In genomic region chrX:101254740-101255139, GRCm38 (mm10) we compare ENCODE assay signal across 9 mouse cellular contexts. TPM values are rescaled to one million over a fixed set of nuclear protein-coding genes. Genes with fewer than 3 reads are reported as not detected.
A peak's percentile ranks its signal among the peaks of the same experiment; 100 is the strongest.
DNase-seq lines count a peak whose midpoint lies in the region; ATAC-seq and TF ChIP-seq lines count a peak whose summit lies in the region.
"Had no signal": no experiment of that assay in that cellular context is flagged by ENCODE, and none has a peak within 500 bp of the region (broad histone marks: within the 10 kb centered on the region; RNA-seq: fewer than 3 reads in every experiment).

No protein-coding gene starts in this region.

- H3K9me3 ChIP-seq in heart, embryonic 12.5 days (replicated peaks) = no peaks in the 10 kb centered on the region
- no peaks in the 10 kb centered on the region for H3K9me3 ChIP-seq in forebrain, embryonic 14.5 days (replicated peaks; ENCODE audit: control insufficient read depth, low read length)
- no peaks in the 10 kb centered on the region for H3K9me3 ChIP-seq in limb, embryonic 12.5 days
- H3K9me3 ChIP-seq in neural tube, embryonic 11.5 days (ENCODE audit: control insufficient read depth, low read length) = no peaks in the 10 kb centered on the region

- peak; percentile 29 for ATAC-seq in heart, embryonic 12.5 days (ENCODE audit: insufficient number of reproducible peaks, low FRiP score)
- peak; percentile 23 for ATAC-seq in Patski
- no peak; the same call in 1 of the 2 replicates for ATAC-seq in forebrain, embryonic 14.5 days
- ATAC-seq in limb, embryonic 12.5 days (ENCODE audit: insufficient number of reproducible peaks, insufficient read depth, low FRiP score, low TSS enrichment, low read depth) = peak; percentile 22; the same call in 1 of the 2 replicates
- ATAC-seq in neural tube, embryonic 11.5 days (ENCODE audit: insufficient read depth, low FRiP score, low TSS enrichment) = peak; percentile 10; the same call in 1 of the 2 replicates

- peak overlapping the region; percentile 73 for H3K27ac ChIP-seq in heart, embryonic 12.5 days (ENCODE audit: poor library complexity, severe bottlenecking)
- H3K27ac ChIP-seq in forebrain, embryonic 14.5 days (ENCODE audit: low read depth, low read length) = no peak overlapping the region
- peak overlapping the region; percentile 82 for H3K27ac ChIP-seq in limb, embryonic 12.5 days
- no peak overlapping the region for H3K27ac ChIP-seq in neural tube, embryonic 11.5 days (ENCODE audit: low read depth, low read length)

- H3K27me3 ChIP-seq in heart, embryonic 12.5 days (replicated peaks) = 0 out of 2 replicates have a peak, but pooled peaks cover 5% of the 10 kb centered on the region
- peaks cover 16% of the 10 kb centered on the region for H3K27me3 ChIP-seq in Patski
- no peaks in the 10 kb centered on the region for H3K27me3 ChIP-seq in forebrain, embryonic 14.5 days (replicated peaks; ENCODE audit: control insufficient read depth, insufficient read depth, low read length)
- peaks cover 13% of the 10 kb centered on the region; the same call in 1 of the 2 replicates for H3K27me3 ChIP-seq in limb, embryonic 12.5 days
- H3K27me3 ChIP-seq in neural tube, embryonic 11.5 days (ENCODE audit: control insufficient read depth, insufficient read depth, low read length) = 0 out of 2 replicates have a peak, but pooled peaks cover 2% of the 10 kb centered on the region

- H3K36me3 ChIP-seq in heart, embryonic 12.5 days = peaks cover 12% of the 10 kb centered on the region
- H3K36me3 ChIP-seq in forebrain, embryonic 14.5 days (ENCODE audit: control insufficient read depth, insufficient read depth, low read length) = no peaks in the 10 kb centered on the region
- H3K36me3 ChIP-seq in limb, embryonic 12.5 days = peaks cover 10% of the 10 kb centered on the region; the same call in 1 of the 2 replicates
- H3K36me3 ChIP-seq in neural tube, embryonic 11.5 days (ENCODE audit: control insufficient read depth, insufficient read depth, low read length) = no peaks in the 10 kb centered on the region

- H3K4me3 ChIP-seq in heart, embryonic 12.5 days = peak overlapping the region; percentile 60
- H3K4me3 ChIP-seq in forebrain, embryonic 14.5 days (ENCODE audit: low read depth, low read length) = peak overlapping the region; percentile 46
- peak overlapping the region; percentile 61 for H3K4me3 ChIP-seq in limb, embryonic 12.5 days (replicated peaks)
- peak overlapping the region; percentile 49 for H3K4me3 ChIP-seq in neural tube, embryonic 11.5 days (ENCODE audit: low read depth, low read length)

- H3K9ac ChIP-seq in heart, embryonic 12.5 days = peak overlapping the region; percentile 73
- peak overlapping the region; percentile 56 for H3K9ac ChIP-seq in forebrain, embryonic 14.5 days (ENCODE audit: low read length)
- peak overlapping the region; percentile 74 for H3K9ac ChIP-seq in limb, embryonic 12.5 days (replicated peaks)
- H3K9ac ChIP-seq in neural tube, embryonic 11.5 days (ENCODE audit: low read length) = peak overlapping the region; percentile 49

- intact Hi-C loops in left cerebral cortex, postnatal 10 days (cut with DNase I) = no loop called here
- intact Hi-C loops in left cerebral cortex, postnatal 25 days (cut with DNase I) = loop anchor here (1.0 to 2.0 kb wide), 3 partner anchors 20 to 78 kb away; partner anchors contain the start of genes Med12 and Snx12

- in situ Hi-C loops in Patski (cut with MboI; ENCODE audit: low pct_unique_long_range_greater_than_20kb) = no loop called here

- H3K4me2 ChIP-seq in heart, embryonic 12.5 days = peak overlapping the region; percentile 77
- peak overlapping the region; percentile 74 for H3K4me2 ChIP-seq in forebrain, embryonic 14.5 days (ENCODE audit: low read length)
- peak overlapping the region; percentile 62 for H3K4me2 ChIP-seq in limb, embryonic 12.5 days
- peak overlapping the region; percentile 59 for H3K4me2 ChIP-seq in neural tube, embryonic 11.5 days (ENCODE audit: low read depth)

- TF ChIP-seq CTCF in Patski (IDR thresholded peaks at IDR 0.05) = no peak

- POLR2A ChIA-PET in Patski (lab: Charles Lee) = no interaction called here

- H3K4me1 ChIP-seq in heart, embryonic 12.5 days (replicated peaks) = 0 out of 2 replicates have a peak, but pooled peaks cover 3% of the 10 kb centered on the region
- H3K4me1 ChIP-seq in forebrain, embryonic 14.5 days (ENCODE audit: control insufficient read depth, insufficient read depth, low read length) = no peaks in the 10 kb centered on the region
- peaks cover 27% of the 10 kb centered on the region for H3K4me1 ChIP-seq in limb, embryonic 12.5 days (replicated peaks)
- no peaks in the 10 kb centered on the region for H3K4me1 ChIP-seq in neural tube, embryonic 11.5 days (ENCODE audit: control insufficient read depth, insufficient read depth, low read length)

- no peak for DNase-seq in heart, adult 9 months (ENCODE audit: low spot score in 2 of 2)
- DNase-seq in Patski (ENCODE audit: low read depth, low spot score) = no peak
- DNase-seq in forebrain, embryonic 14.5 days (ENCODE audit: low spot score) = peak; percentile 3
- DNase-seq in neural tube, embryonic 11.5 days (ENCODE audit: low spot score) = no peak
- DNase-seq in left cerebral cortex, postnatal 10 days (ENCODE audit: extremely low spot score in 1 of 2, low spot score in 2 of 2) = no peak
- DNase-seq in left cerebral cortex, postnatal 25 days (ENCODE audit: low spot score in 2 of 2) = no peak

- CTCF ChIA-PET in Patski (lab: Charles Lee) = no interaction called here

- 22% methylated on average over 26 of the region's 26 CpGs for WGBS in heart, embryonic 12.5 days
- whole genome bisulfite sequencing in forebrain, embryonic 14.5 days = 19% methylated on average over 26 of the region's 26 CpGs
- WGBS in limb, embryonic 12.5 days = 17% methylated on average over 26 of the region's 26 CpGs
- 26% methylated on average over 26 of the region's 26 CpGs for WGBS in neural tube, embryonic 11.5 days

RNA-seq across cellular contexts. Expression of gene Foxo4, which starts 0.4 kb away (rescaled TPM):
- 1.4 and 1.7 TPM in 2 replicates for polyA plus RNA-seq in heart, embryonic 12.5 days (2016; fragmentation: Nextera tagmentation; extraction: Ambion mirVana)
- polyA plus RNA-seq in Patski (2021) = 32.6 TPM
- polyA plus RNA-seq in forebrain, embryonic 14.5 days (2014; fragmentation: Nextera tagmentation; extraction: Ambion mirVana) = 1.0 and 1.2 TPM in 2 replicates
- 5.9 and 6.5 TPM in 2 replicates for polyA plus RNA-seq in limb, embryonic 12.5 days (2016; fragmentation: Nextera tagmentation; extraction: Ambion mirVana)
- polyA plus RNA-seq in neural tube, embryonic 11.5 days (2014; fragmentation: Nextera tagmentation; extraction: Ambion mirVana) = 2.7 and 2.9 TPM in 2 replicates
- total RNA-seq in left cerebral cortex, postnatal 10 days (2021) = 10 to 100 TPM in 1 of 2 experiments, 1 to 10 TPM in 1; 9.1 to 10.4 TPM
- 10 to 100 TPM; 15.4 to 18.1 TPM for total RNA-seq in left cerebral cortex, postnatal 25 days (2021)

RNA-seq across cellular contexts. Expression of gene Gm614, which starts 9.1 kb away (rescaled TPM):
- not detected in 2 replicates for polyA plus RNA-seq in heart, embryonic 12.5 days (2016; fragmentation: Nextera tagmentation; extraction: Ambion mirVana)
- not detected for polyA plus RNA-seq in Patski (2021)
- polyA plus RNA-seq in forebrain, embryonic 14.5 days (2014; fragmentation: Nextera tagmentation; extraction: Ambion mirVana) = not detected in 2 replicates
- polyA plus RNA-seq in limb, embryonic 12.5 days (2016; fragmentation: Nextera tagmentation; extraction: Ambion mirVana) = not detected in 2 replicates
- polyA plus RNA-seq in neural tube, embryonic 11.5 days (2014; fragmentation: Nextera tagmentation; extraction: Ambion mirVana) = not detected in 2 replicates
- not detected for total RNA-seq in left cerebral cortex, postnatal 10 days (2021)
- not detected for total RNA-seq in left cerebral cortex, postnatal 25 days (2021)

RNA-seq across cellular contexts. Expression of gene Il2rg, which starts 13.3 kb away (rescaled TPM):
- 10.7 and 11.8 TPM in 2 replicates for polyA plus RNA-seq in heart, embryonic 12.5 days (2016; fragmentation: Nextera tagmentation; extraction: Ambion mirVana)
- 0.13 TPM for polyA plus RNA-seq in Patski (2021)
- polyA plus RNA-seq in forebrain, embryonic 14.5 days (2014; fragmentation: Nextera tagmentation; extraction: Ambion mirVana) = 6.2 and 6.5 TPM in 2 replicates
- 3.9 and 4.2 TPM in 2 replicates for polyA plus RNA-seq in limb, embryonic 12.5 days (2016; fragmentation: Nextera tagmentation; extraction: Ambion mirVana)
- 4.2 and 4.4 TPM in 2 replicates for polyA plus RNA-seq in neural tube, embryonic 11.5 days (2014; fragmentation: Nextera tagmentation; extraction: Ambion mirVana)
- total RNA-seq in left cerebral cortex, postnatal 10 days (2021) = 1 to 10 TPM; 2.5 to 3.7 TPM
- 1 to 10 TPM; 1.5 to 1.6 TPM for total RNA-seq in left cerebral cortex, postnatal 25 days (2021)

RNA-seq across cellular contexts. Expression of gene Gm20489, which starts 14.1 kb away (rescaled TPM):
- polyA plus RNA-seq in heart, embryonic 12.5 days (2016; fragmentation: Nextera tagmentation; extraction: Ambion mirVana) = not detected in 2 replicates
- polyA plus RNA-seq in Patski (2021) = not detected
- not detected in 2 replicates for polyA plus RNA-seq in forebrain, embryonic 14.5 days (2014; fragmentation: Nextera tagmentation; extraction: Ambion mirVana)
- not detected in 2 replicates for polyA plus RNA-seq in limb, embryonic 12.5 days (2016; fragmentation: Nextera tagmentation; extraction: Ambion mirVana)
- polyA plus RNA-seq in neural tube, embryonic 11.5 days (2014; fragmentation: Nextera tagmentation; extraction: Ambion mirVana) = not detected in 2 replicates
- not detected for total RNA-seq in left cerebral cortex, postnatal 10 days (2021)
- not detected for total RNA-seq in left cerebral cortex, postnatal 25 days (2021)
- total RNA-seq: neutrophil, adult 5-6 weeks had no signal

RNA-seq across cellular contexts. Expression of gene Med12, which starts 19.1 kb away (rescaled TPM):
- 30.5 and 30.7 TPM in 2 replicates for polyA plus RNA-seq in heart, embryonic 12.5 days (2016; fragmentation: Nextera tagmentation; extraction: Ambion mirVana)
- 57.5 TPM for polyA plus RNA-seq in Patski (2021)
- polyA plus RNA-seq in forebrain, embryonic 14.5 days (2014; fragmentation: Nextera tagmentation; extraction: Ambion mirVana) = 24.7 and 25.0 TPM in 2 replicates
- polyA plus RNA-seq in limb, embryonic 12.5 days (2016; fragmentation: Nextera tagmentation; extraction: Ambion mirVana) = 46.0 and 51.7 TPM in 2 replicates
- polyA plus RNA-seq in neural tube, embryonic 11.5 days (2014; fragmentation: Nextera tagmentation; extraction: Ambion mirVana) = 37.1 and 41.2 TPM in 2 replicates
- total RNA-seq in left cerebral cortex, postnatal 10 days (2021) = 10 to 100 TPM; 26.1 to 33.7 TPM
- 10 to 100 TPM; 18.4 to 22.7 TPM for total RNA-seq in left cerebral cortex, postnatal 25 days (2021)

Comparison
In these comparisons a context has a peak if more than half of its experiments do, and no peak if none do; other contexts are left out.
1. H3K27ac ChIP-seq: peak in heart, embryonic 12.5 days (single experiment) and limb, embryonic 12.5 days (single experiment); none in forebrain, embryonic 14.5 days (single experiment) and neural tube, embryonic 11.5 days (single experiment).
2. Peak in every context shown above with its lines, with median percentiles within 50 percentile points of each other: H3K4me2 ChIP-seq, H3K4me3 ChIP-seq and H3K9ac ChIP-seq.